Mouse (Mus musculus): ENCODE data around the gene Srebf1. TPM values are rescaled to one million over a fixed set of nuclear protein-coding genes. Genes with fewer than 3 reads are reported as not detected.

Srebf1 gene
- polyA plus RNA-seq, 1 experiment = 56.7 TPM

- H3K4me3 ChIP-seq (ENCODE audit: insufficient read depth, low read length) = no peak overlapping the region
- no peaks in the 10 kb centered on the region; the same call in 1 of the 2 replicates for H3K4me1 ChIP-seq (ENCODE audit: control insufficient read depth, insufficient read depth, low read length)
- TF ChIP-seq POLR2A (IDR thresholded peaks at IDR 0.05; ENCODE audit: extremely low read depth, insufficient read depth, low read length) = no peak
- no peak overlapping the region for H3K27ac ChIP-seq (ENCODE audit: insufficient read depth, low read length)
Measured at GRCm38 (mm10) chr11:60225874-60226273, 3.5 kb upstream of the Srebf1 start.

GRCm38 (mm10) chr11:60224676-60225075 is 2.3 kb upstream of the Srebf1 start:
- Histone ChIP-seq H3K4me3 (ENCODE audit: insufficient read depth, low read length) (no peak overlapping the region), H3K27ac (ENCODE audit: insufficient read depth, low read length) (no peak overlapping the region)
- TF ChIP-seq POLR2A (IDR thresholded peaks at IDR 0.05; ENCODE audit: extremely low read depth, insufficient read depth, low read length) (no peak), CTCF (IDR thresholded peaks at IDR 0.05; ENCODE audit: extremely low read depth, insufficient read depth, low read length) (no peak)

GRCm38 (mm10) chr11:60222085-60222468 is 304 bp downstream of the Srebf1 start:
- TF ChIP-seq POLR2A (IDR thresholded peaks at IDR 0.05; ENCODE audit: extremely low read depth, insufficient read depth, low read length) (no peak), CTCF (IDR thresholded peaks at IDR 0.05; ENCODE audit: extremely low read depth, insufficient read depth, low read length) (no peak)
- no peaks in the 10 kb centered on the region; the same call in 1 of the 2 replicates for H3K4me1 ChIP-seq (ENCODE audit: control insufficient read depth, insufficient read depth, low read length)
- H3K4me3 ChIP-seq (ENCODE audit: insufficient read depth, low read length) = peak overlapping the region; percentile 30
- no peak overlapping the region for H3K27ac ChIP-seq (ENCODE audit: insufficient read depth, low read length)

More at GRCm38 (mm10) chr11:60224676-60225075, 2.3 kb upstream of the Srebf1 start:
- no peaks in the 10 kb centered on the region; the same call in 1 of the 2 replicates for H3K4me1 ChIP-seq (ENCODE audit: control insufficient read depth, insufficient read depth, low read length)

- Histone ChIP-seq H3K4me3 (ENCODE audit: insufficient read depth, low read length) (no peak overlapping the region), H3K27ac (ENCODE audit: insufficient read depth, low read length) (no peak overlapping the region), H3K4me1 (ENCODE audit: control insufficient read depth, insufficient read depth, low read length) (no peaks in the 10 kb centered on the region; the same call in 1 of the 2 replicates)
- TF ChIP-seq POLR2A (IDR thresholded peaks at IDR 0.05; ENCODE audit: extremely low read depth, insufficient read depth, low read length) (no peak), CTCF (IDR thresholded peaks at IDR 0.05; ENCODE audit: extremely low read depth, insufficient read depth, low read length) (no peak)
Measured at GRCm38 (mm10) chr11:60221425-60221824, 956 bp downstream of the Srebf1 start.

GRCm38 (mm10) chr11:60220291-60220804 is 2.0 kb downstream of the Srebf1 start:
- Histone ChIP-seq H3K4me1 (ENCODE audit: control insufficient read depth, insufficient read depth, low read length) (no peaks in the 10 kb centered on the region; the same call in 1 of the 2 replicates), H3K27ac (ENCODE audit: insufficient read depth, low read length) (peak overlapping the region; percentile 75; the same call in 1 of the 2 replicates), H3K4me3 (ENCODE audit: insufficient read depth, low read length) (peak overlapping the region; percentile 76)
- TF ChIP-seq CTCF (IDR thresholded peaks at IDR 0.05; ENCODE audit: extremely low read depth, insufficient read depth, low read length) (no peak), POLR2A (IDR thresholded peaks at IDR 0.05; ENCODE audit: extremely low read depth, insufficient read depth, low read length) (0 out of 2 replicates have a peak, but pooled peaks have one; percentile 16)

- no peak overlapping the region for H3K27ac ChIP-seq (ENCODE audit: insufficient read depth, low read length)
- no peak for TF ChIP-seq POLR2A (IDR thresholded peaks at IDR 0.05; ENCODE audit: extremely low read depth, insufficient read depth, low read length)
- TF ChIP-seq CTCF (IDR thresholded peaks at IDR 0.05; ENCODE audit: extremely low read depth, insufficient read depth, low read length) = no peak
Measured at GRCm38 (mm10) chr11:60219609-60220008, 2.8 kb downstream of the Srebf1 start.

GRCm38 (mm10) chr11:60217467-60217866 is 4.9 kb downstream of the Srebf1 start:
- H3K27ac ChIP-seq (ENCODE audit: insufficient read depth, low read length) = no peak overlapping the region
- no peak overlapping the region for H3K4me3 ChIP-seq (ENCODE audit: insufficient read depth, low read length)
- H3K4me1 ChIP-seq (ENCODE audit: control insufficient read depth, insufficient read depth, low read length) = no peaks in the 10 kb centered on the region
- TF ChIP-seq POLR2A (IDR thresholded peaks at IDR 0.05; ENCODE audit: extremely low read depth, insufficient read depth, low read length) (no peak), CTCF (IDR thresholded peaks at IDR 0.05; ENCODE audit: extremely low read depth, insufficient read depth, low read length) (no peak)

More at GRCm38 (mm10) chr11:60219609-60220008, 2.8 kb downstream of the Srebf1 start:
- Histone ChIP-seq H3K4me3 (ENCODE audit: insufficient read depth, low read length) (peak overlapping the region; percentile 76; the same call in 1 of the 2 replicates), H3K4me1 (ENCODE audit: control insufficient read depth, insufficient read depth, low read length) (no peaks in the 10 kb centered on the region; the same call in 1 of the 2 replicates)

- Histone ChIP-seq H3K4me3 (ENCODE audit: insufficient read depth, low read length) (no peak overlapping the region), H3K27ac (ENCODE audit: insufficient read depth, low read length) (no peak overlapping the region), H3K4me1 (ENCODE audit: control insufficient read depth, insufficient read depth, low read length) (no peaks in the 10 kb centered on the region)
- no peak for TF ChIP-seq CTCF (IDR thresholded peaks at IDR 0.05; ENCODE audit: extremely low read depth, insufficient read depth, low read length)
- no peak for TF ChIP-seq POLR2A (IDR thresholded peaks at IDR 0.05; ENCODE audit: extremely low read depth, insufficient read depth, low read length)
Measured at GRCm38 (mm10) chr11:60216671-60217070, 5.7 kb downstream of the Srebf1 start.

- TF ChIP-seq POLR2A (IDR thresholded peaks at IDR 0.05; ENCODE audit: extremely low read depth, insufficient read depth, low read length) (no peak), CTCF (IDR thresholded peaks at IDR 0.05; ENCODE audit: extremely low read depth, insufficient read depth, low read length) (no peak)
- H3K27ac ChIP-seq (ENCODE audit: insufficient read depth, low read length) = no peak overlapping the region
Measured at GRCm38 (mm10) chr11:60213266-60213665, 9.1 kb downstream of the Srebf1 start.

GRCm38 (mm10) chr11:60211761-60212160 is 10.6 kb downstream of the Srebf1 start:
- Histone ChIP-seq H3K4me1 (ENCODE audit: control insufficient read depth, insufficient read depth, low read length) (peaks cover 2% of the 10 kb centered on the region; the same call in 1 of the 2 replicates), H3K27ac (ENCODE audit: insufficient read depth, low read length) (no peak overlapping the region)

More at GRCm38 (mm10) chr11:60213266-60213665, 9.1 kb downstream of the Srebf1 start:
- H3K4me3 ChIP-seq (ENCODE audit: insufficient read depth, low read length) = no peak overlapping the region
- peaks cover 2% of the 10 kb centered on the region; the same call in 1 of the 2 replicates for H3K4me1 ChIP-seq (ENCODE audit: control insufficient read depth, insufficient read depth, low read length)

More at GRCm38 (mm10) chr11:60211761-60212160, 10.6 kb downstream of the Srebf1 start:
- TF ChIP-seq POLR2A (IDR thresholded peaks at IDR 0.05; ENCODE audit: extremely low read depth, insufficient read depth, low read length) = no peak
- TF ChIP-seq CTCF (IDR thresholded peaks at IDR 0.05; ENCODE audit: extremely low read depth, insufficient read depth, low read length) = no peak
- no peak overlapping the region for H3K4me3 ChIP-seq (ENCODE audit: insufficient read depth, low read length)

Data from cortical plate, adult 2 months (tissue).